Mouse (Mus musculus) cortical plate, adult 2 months (tissue): ENCODE measurements around the gene Dnajb2. TPM values are rescaled to one million over a fixed set of nuclear protein-coding genes. Genes with fewer than 3 reads are reported as not detected.

Experiments used
- H3K27ac ChIP-seq: fragments of 200-500 bp; 2 replicates; pipeline ENCODE4 v1.5.1; 2012; ENCODE audit warnings: low read length, control low read depth, inconsistent platforms; ENCODE audit not compliant: insufficient read depth
- H3K4me1 ChIP-seq: fragments of 200-500 bp; 2 replicates; pipeline ENCODE4 v1.6.1; 2011; ENCODE audit warnings: low read length; ENCODE audit not compliant: control insufficient read depth, insufficient read depth
- H3K4me3 ChIP-seq: fragments of 200-500 bp; 2 replicates; pipeline ENCODE4 v1.5.1; 2011; ENCODE audit warnings: mild to moderate bottlenecking, low read length, control low read depth; ENCODE audit not compliant: insufficient read depth
- CTCF ChIP-seq: fragments of 200-500 bp; IDR thresholded peaks from 2 replicates; pipeline ENCODE4 v1.5.1; 2011; ENCODE audit warnings: mild to moderate bottlenecking, control low read depth, low read length; ENCODE audit not compliant: insufficient read depth; ENCODE audit errors: extremely low read depth
- POLR2A ChIP-seq: fragments of 200-500 bp; IDR thresholded peaks from 2 replicates; pipeline ENCODE4 v1.6.1; 2011; ENCODE audit warnings: mild to moderate bottlenecking, low read length, control low read depth; ENCODE audit not compliant: insufficient read depth; ENCODE audit errors: extremely low read depth
- polyA plus RNA-seq: library from polyadenylated mRNA; depleted of rRNA; stranded (reverse); fragments of >200 nt; gene quantifications from 2 replicates; pipeline ENCODE4 v1.2.3, GENCODE M21; 2012; rRNA removed

Dnajb2 gene
- 104 and 115 TPM in 2 replicates for polyA plus RNA-seq

- Histone ChIP-seq H3K4me3 (peak within 1 kb of the TSS; percentile 59), H3K27ac (peak within 1 kb of the TSS; percentile 99), H3K4me1 (peaks cover 1% of the 10 kb centered on the region; the same call in 1 of the 2 replicates)
- peak; percentile 88 for TF ChIP-seq POLR2A
- TF ChIP-seq CTCF: no peak
Measured at GRCm38 (mm10) chr1:75236117-75237050, at the start of gene Dnajb2. Gene Dnajb2, plus strand, starts transcription at chr1:75236406.

GRCm38 (mm10) chr1:75187126-75187525 lies 49.1 kb upstream of the Dnajb2 start:
- H3K27ac ChIP-seq: no peak overlapping the region
- 0 out of 2 replicates have a peak, but pooled peaks cover 1% of the 10 kb centered on the region for H3K4me1 ChIP-seq
- H3K4me3 ChIP-seq: no peak overlapping the region
- TF ChIP-seq CTCF (no peak), POLR2A (no peak)

DNA sequence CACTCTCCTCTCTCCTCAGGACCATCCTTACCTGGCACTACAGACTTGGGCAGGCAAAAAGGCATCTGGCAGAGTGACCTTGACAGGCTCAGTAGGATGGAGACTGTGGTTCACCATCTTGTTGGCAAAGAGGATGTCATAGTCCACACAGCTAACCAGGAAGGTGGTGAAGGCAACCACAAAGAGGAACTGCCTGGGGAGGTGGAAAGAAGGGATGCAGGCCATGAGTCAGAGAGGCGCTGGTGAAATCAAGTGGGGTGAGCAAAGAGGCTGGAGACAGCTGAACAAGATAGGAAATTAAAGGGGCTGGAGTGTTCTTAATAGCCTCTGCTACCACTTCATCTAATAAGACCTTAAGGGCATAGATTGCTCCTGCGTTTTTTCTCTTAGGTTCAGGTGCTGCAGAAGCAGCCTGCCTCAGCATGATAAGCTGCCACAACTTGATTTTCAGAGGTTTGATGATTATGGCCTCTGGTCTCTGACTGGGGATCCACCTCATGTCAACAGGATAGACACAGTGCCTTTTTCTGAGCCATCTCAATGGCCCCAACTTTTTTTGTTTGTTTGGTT lies 48.2 kb upstream of the Dnajb2 start:
- Histone ChIP-seq H3K4me3 (no peak overlapping the region), H3K27ac (no peak overlapping the region), H3K4me1 (peaks cover 1% of the 10 kb centered on the region; the same call in 1 of the 2 replicates)
- no peak for TF ChIP-seq POLR2A

GRCm38 (mm10) chr1:75190577-75190976 lies 45.6 kb upstream of the Dnajb2 start:
- peak overlapping the region; percentile 93; the same call in 1 of the 2 replicates for H3K4me3 ChIP-seq
- no peak for TF ChIP-seq CTCF
- TF ChIP-seq POLR2A: no peak

GRCm38 (mm10) chr1:75191258-75191621 lies 45.0 kb upstream of the Dnajb2 start:
- Histone ChIP-seq H3K4me1 (peaks cover 3% of the 10 kb centered on the region; the same call in 1 of the 2 replicates), H3K27ac (0 out of 2 replicates have a peak overlapping the region, but pooled peaks have one; percentile 58), H3K4me3 (peak overlapping the region; percentile 93)
- TF ChIP-seq POLR2A (no peak), CTCF (no peak)

More at GRCm38 (mm10) chr1:75190577-75190976, 45.6 kb upstream of the Dnajb2 start:
- no peak overlapping the region for H3K27ac ChIP-seq
- peaks cover 3% of the 10 kb centered on the region; the same call in 1 of the 2 replicates for H3K4me1 ChIP-seq

DNA sequence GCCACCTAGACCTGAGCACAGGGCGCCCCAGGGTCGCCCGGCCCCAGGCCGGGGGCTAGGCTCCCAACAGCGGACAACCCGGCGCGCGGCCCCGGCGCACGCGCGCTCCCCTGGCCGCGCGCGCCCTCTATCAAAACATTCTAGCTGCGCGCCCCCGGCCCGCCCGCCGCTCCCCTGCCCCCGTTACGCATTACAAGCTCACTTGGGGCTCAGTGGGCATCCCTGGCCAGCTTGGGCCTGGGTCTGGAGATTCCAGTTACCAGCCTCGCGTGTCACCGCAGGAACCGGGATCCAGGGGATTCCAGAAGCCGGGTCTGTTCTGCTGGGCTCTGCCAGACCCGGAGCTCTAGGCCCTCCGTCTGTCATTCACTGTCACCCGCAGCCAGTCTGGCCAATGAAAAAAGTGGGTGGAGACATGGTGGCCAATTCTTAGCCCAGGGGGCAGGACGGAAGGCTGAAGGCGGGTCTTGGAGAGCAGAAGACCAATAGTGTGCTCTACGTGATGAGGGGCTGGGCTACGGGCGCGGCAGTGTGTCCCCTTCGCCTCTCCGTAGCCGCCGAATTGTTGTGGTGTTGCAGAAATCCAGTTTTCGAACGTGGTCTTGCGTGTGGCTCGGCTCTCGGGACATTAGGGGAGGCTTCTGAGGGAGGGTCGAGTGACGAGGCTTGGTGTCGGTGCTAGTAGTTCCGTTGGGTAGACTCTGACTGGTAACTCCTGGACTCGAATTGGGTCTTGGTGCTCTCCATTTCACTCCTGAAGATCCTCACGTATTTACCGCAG lies 44.4 kb upstream of the Dnajb2 start, which contains the start of the genes Ankzf1 and Atg9a:
Gene Ankzf1 (plus strand): TSS at position 530 of the 781 bp plus-strand sequence.
Gene Atg9a (minus strand): TSS at position 575 of the 781 bp plus-strand sequence.
- peaks cover 3% of the 10 kb centered on the region; the same call in 1 of the 2 replicates for H3K4me1 ChIP-seq
- peak within 1 kb of the TSS; percentile 93 for H3K4me3 ChIP-seq
- peak within 1 kb of the TSS; percentile 85 for H3K27ac ChIP-seq
- TF ChIP-seq CTCF: no peak
- TF ChIP-seq POLR2A: peak; percentile 80

DNA sequence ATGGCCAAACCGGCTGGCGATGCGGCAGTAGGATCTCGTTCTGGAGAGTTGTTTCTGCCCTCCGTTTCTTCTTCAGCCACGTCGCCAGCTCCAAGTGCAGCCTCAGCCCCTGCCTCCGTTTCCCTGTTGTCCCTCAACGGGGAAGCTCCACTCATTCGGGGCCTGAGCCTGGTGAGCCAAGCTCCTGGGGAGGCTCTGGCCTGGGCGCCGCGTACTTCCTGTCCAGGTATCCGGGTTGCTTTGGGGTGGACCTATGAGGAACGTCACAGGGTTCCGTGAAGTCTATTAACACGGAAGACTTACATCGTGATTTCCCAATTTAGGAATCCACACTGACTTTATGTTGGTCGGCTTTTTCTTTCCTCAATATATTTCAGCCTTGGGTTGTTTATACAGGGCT lies 43.8 kb upstream of the Dnajb2 start:
- H3K4me1 ChIP-seq: peaks cover 3% of the 10 kb centered on the region; the same call in 1 of the 2 replicates
- TF ChIP-seq CTCF (no peak), POLR2A (peak; percentile 14; the same call in 1 of the 2 replicates)
- H3K4me3 ChIP-seq: peak overlapping the region; percentile 93
- peak overlapping the region; percentile 85 for H3K27ac ChIP-seq

- H3K27ac ChIP-seq: no peak overlapping the region
- H3K4me3 ChIP-seq: no peak overlapping the region
- TF ChIP-seq POLR2A (no peak), CTCF (no peak)
- H3K4me1 ChIP-seq: no peaks in the 10 kb centered on the region
Measured at GRCm38 (mm10) chr1:75201236-75201635, 35.0 kb upstream of the Dnajb2 start.
